Mouse (Mus musculus) heart, embryonic 15.5 days (tissue): ENCODE measurements at regions not wholly inside any gene's neighbourhood (a gene's known extent, or its start where the extent isn't known, plus 50 kb on each side); places are given as distances from the start of the nearest gene placed in this dataset.
A peak's percentile ranks its signal among the peaks of the same experiment; 100 is the strongest.

Experiments
- ATAC-seq: fragments of 200-750 bp; cut with Nextera tagmentation; replicated peaks from 2 replicates; pipeline ENCODE4 v1.8.0; 2017; ENCODE audit warnings: low read depth, moderate TSS enrichment; ENCODE audit not compliant: insufficient number of reproducible peaks, insufficient read depth, low FRiP score
- H3K27ac ChIP-seq: fragments of 300-500 bp; sonication (generic); 2 replicates; pipeline ENCODE4 v1.5.1; 2015; ENCODE audit warnings: mild to moderate bottlenecking, inconsistent platforms
- H3K27me3 ChIP-seq: fragments of 300-500 bp; sonication (generic); 2 replicates; pipeline ENCODE4 v1.6.1; 2015; ENCODE audit warnings: inconsistent platforms
- H3K36me3 ChIP-seq: fragments of 300-500 bp; sonication (generic); 2 replicates; pipeline ENCODE4 v1.6.1; 2015; ENCODE audit warnings: mild to moderate bottlenecking, inconsistent platforms
- H3K4me1 ChIP-seq: fragments of 300-500 bp; sonication (generic); replicated peaks from 2 replicates; pipeline ENCODE4 v1.6.1; 2015; ENCODE audit warnings: inconsistent platforms
- H3K4me2 ChIP-seq: fragments of 300-500 bp; sonication (generic); 2 replicates; pipeline ENCODE4 v1.6.1; 2015; ENCODE audit warnings: inconsistent platforms, mild to moderate bottlenecking, moderate library complexity
- H3K4me3 ChIP-seq: fragments of 300-500 bp; sonication (generic); 2 replicates; pipeline ENCODE4 v1.5.1; 2015; ENCODE audit warnings: mild to moderate bottlenecking, inconsistent platforms
- H3K9ac ChIP-seq: fragments of 300-500 bp; sonication (generic); 2 replicates; pipeline ENCODE4 v1.6.1; 2015; ENCODE audit warnings: mild to moderate bottlenecking, inconsistent platforms
- H3K9me3 ChIP-seq: fragments of 300-500 bp; sonication (generic); replicated peaks from 2 replicates; pipeline ENCODE4 v1.6.1; 2016; ENCODE audit warnings: inconsistent platforms
- WGBS: fragments of 180-500 bp; shearing (Covaris S2); methylation state at CpG from one replicate; pipeline ENCODE4 v1.1.7; 2015; ENCODE audit warnings: mixed read lengths; 5-methylcytosine and 5-hydroxymethylcytosine counted together

DNA sequence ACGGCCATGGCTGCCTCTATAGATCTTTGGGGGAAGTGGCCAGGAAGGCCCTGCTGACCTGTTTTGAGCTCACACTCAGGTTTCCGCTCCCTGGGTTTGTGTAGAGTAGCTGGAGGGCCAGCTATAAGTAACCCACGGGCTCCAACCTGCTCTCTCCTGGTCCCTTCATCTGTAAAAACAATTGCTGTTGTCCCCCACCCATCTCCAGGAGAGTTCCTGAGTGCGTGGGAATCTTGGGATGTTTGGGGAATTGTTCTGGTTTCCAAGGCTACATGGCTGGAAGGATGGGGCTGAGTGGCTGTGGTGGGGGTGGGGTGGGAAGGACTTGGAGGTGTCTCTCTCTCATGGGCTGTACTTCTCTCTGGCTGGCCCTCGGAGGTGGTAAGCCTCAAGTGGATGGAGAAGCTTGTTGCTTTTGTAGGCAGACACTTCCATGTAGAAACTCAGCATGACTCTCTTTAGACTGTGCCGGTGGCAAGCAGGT is 86.0 kb downstream of the Ackr3 start:
- no peak overlapping the region for H3K4me2 ChIP-seq
- H3K27ac ChIP-seq, result peak overlapping the region; percentile 18; the same call in 1 of the 2 replicates
- no peaks in the 10 kb centered on the region for H3K9me3 ChIP-seq
- WGBS, result 28% methylated on average over 6 of the region's 6 CpGs
- H3K27me3 ChIP-seq, result 0 out of 2 replicates have a peak, but pooled peaks cover 4% of the 10 kb centered on the region
- H3K9ac ChIP-seq, result no peak overlapping the region
- no peak overlapping the region for H3K4me3 ChIP-seq
- ATAC-seq, result peak; percentile 44
- no peaks in the 10 kb centered on the region for H3K36me3 ChIP-seq
- H3K4me1 ChIP-seq, result peaks cover 19% of the 10 kb centered on the region

DNA sequence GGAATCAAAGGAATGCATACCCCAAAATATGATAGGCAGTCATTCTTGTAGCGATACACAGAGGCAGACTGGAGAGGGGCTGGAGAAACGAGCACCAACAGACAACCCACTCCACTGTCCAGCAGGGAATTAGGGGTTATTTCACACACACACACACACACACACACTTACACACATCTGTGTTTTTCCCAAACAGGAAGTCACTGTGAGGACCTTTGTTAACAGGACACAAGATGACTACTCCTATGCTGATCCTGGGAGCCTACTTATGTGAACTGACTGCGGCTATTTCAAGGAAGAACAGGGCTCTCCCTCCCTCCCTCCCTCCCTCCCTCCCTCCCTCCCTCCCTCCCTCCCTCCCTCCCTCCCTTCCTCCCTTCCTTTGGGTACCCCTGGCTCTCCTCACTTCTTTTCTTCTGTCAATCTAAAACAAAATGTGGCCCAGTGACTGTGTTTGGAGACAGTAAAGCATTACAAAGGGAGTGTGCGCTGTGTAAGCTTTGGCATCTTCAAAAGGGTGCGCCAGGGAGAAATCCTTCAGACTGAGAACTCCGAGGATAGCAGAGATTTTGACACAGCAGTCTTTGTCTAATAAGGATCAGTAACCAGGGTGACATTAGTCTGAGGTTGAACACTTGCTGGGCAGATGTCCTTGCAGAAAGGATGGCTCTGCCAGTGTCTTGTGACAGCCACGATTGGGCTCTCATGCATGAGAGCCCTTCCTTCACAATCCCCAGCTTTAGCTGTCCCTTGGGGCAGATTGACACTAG is 86.8 kb downstream of the Ackr3 start:
- no peak overlapping the region for H3K4me2 ChIP-seq
- no peak for ATAC-seq
- WGBS, result 64% methylated on average over 7 of the region's 7 CpGs
- no peaks in the 10 kb centered on the region for H3K36me3 ChIP-seq
- no peak overlapping the region for H3K9ac ChIP-seq
- peaks cover 7% of the 10 kb centered on the region; the same call in 1 of the 2 replicates for H3K27me3 ChIP-seq
- peak overlapping the region; percentile 18; the same call in 1 of the 2 replicates for H3K27ac ChIP-seq
- H3K9me3 ChIP-seq, result no peaks in the 10 kb centered on the region
- peaks cover 14% of the 10 kb centered on the region for H3K4me1 ChIP-seq
- no peak overlapping the region for H3K4me3 ChIP-seq

DNA sequence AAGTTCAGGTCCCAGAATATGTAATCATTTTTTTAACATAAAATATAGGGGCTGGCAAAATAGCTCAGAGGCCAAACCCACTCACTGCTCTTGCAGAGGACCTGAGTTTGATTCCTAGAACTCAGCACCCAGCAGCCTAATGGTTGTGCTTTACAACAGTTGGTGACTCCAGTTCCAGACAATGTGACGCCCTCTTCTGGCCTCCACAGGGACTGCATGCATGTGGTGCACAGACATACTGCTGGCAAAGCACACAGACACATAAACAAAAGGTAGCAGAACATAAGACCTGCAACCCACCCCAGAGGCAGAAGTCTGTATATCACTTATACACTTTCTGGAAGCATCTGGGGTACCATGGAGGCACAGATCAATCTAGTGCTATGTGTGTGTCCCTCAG is 87.5 kb downstream of the Ackr3 start:
- Histone ChIP-seq H3K4me1 (peaks cover 13% of the 10 kb centered on the region), H3K36me3 (no peaks in the 10 kb centered on the region), H3K4me3 (no peak overlapping the region), H3K9me3 (no peaks in the 10 kb centered on the region), H3K27ac (no peak overlapping the region), H3K27me3 (peaks cover 7% of the 10 kb centered on the region; the same call in 1 of the 2 replicates), H3K9ac (no peak overlapping the region), H3K4me2 (no peak overlapping the region)
- 88% methylated on average over 1 of the region's 1 CpGs for WGBS
- ATAC-seq, result no peak

DNA sequence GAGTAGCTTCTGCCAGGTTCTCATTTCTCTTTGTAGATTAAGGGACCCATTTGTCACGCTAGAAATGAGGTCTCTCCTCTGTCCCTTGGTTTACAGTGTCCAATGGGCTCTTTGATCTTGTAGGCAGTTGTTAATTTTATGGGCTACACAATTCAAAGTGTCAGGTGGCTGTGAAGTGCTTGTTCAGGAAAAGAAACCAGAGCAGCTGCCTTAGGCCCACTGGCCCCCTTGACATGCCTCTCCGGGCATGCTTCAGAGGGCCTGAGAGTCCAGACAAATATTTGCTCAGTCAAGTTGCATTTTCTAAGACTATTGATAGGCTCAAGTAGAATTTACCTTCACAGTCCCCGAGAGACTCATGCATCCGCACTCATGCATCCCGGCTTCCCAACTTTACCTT is 94.0 kb downstream of the Ackr3 start:
- no peak overlapping the region for H3K4me3 ChIP-seq
- no peak overlapping the region for H3K27ac ChIP-seq
- H3K36me3 ChIP-seq, result no peaks in the 10 kb centered on the region
- ATAC-seq, result no peak
- WGBS, result 63% methylated on average over 5 of the region's 5 CpGs
- H3K4me2 ChIP-seq, result no peak overlapping the region
- H3K27me3 ChIP-seq, result peaks cover 3% of the 10 kb centered on the region; the same call in 1 of the 2 replicates
- no peaks in the 10 kb centered on the region for H3K9me3 ChIP-seq
- H3K9ac ChIP-seq, result no peak overlapping the region
- no peaks in the 10 kb centered on the region for H3K4me1 ChIP-seq

DNA sequence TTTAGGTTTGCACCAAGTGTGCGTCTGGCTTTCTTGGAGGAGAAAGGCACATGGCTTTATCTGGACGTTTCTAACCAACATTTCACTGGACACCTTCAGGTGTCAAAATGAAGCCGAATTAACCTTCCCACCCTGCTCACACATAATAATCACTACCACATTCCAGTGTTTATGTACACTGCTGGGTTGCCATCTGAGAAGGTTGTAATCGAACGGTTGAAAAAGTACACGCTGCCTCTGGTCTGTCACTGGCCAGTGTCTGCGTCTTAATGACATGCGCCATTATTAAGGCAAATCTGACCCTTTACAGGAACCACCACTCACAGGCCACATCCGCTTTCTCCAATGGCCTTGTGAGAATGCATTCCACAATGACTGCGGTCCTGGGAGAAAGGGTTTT is 96.4 kb downstream of the Ackr3 start:
- no peaks in the 10 kb centered on the region for H3K4me1 ChIP-seq
- no peak overlapping the region for H3K27ac ChIP-seq
- no peak overlapping the region for H3K4me2 ChIP-seq
- no peak overlapping the region for H3K4me3 ChIP-seq
- no peak for ATAC-seq
- no peaks in the 10 kb centered on the region for H3K36me3 ChIP-seq
- 57% methylated on average over 10 of the region's 10 CpGs for WGBS
- H3K27me3 ChIP-seq, result no peaks in the 10 kb centered on the region; the same call in 1 of the 2 replicates
- no peak overlapping the region for H3K9ac ChIP-seq
- no peaks in the 10 kb centered on the region for H3K9me3 ChIP-seq

DNA sequence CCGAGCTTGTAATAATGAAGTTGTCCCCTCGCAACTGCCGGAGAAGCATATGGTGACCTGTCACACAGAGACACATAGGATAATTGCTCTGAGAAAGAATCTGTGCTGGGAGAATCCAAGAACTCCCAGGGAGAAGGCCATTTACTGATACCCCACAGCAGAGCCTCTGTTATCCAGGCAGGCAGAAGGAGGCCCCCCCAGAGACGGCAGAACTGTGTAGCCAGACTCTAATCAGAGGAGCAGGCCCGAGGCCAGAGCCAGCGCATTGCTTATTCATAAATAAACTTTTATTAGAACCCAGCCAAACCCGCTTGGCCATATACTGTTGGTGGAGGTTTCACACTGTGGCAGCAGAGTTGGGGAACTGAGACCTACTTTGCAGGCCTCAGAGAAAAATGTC is 100.6 kb downstream of the Ackr3 start:
- Histone ChIP-seq H3K27ac (no peak overlapping the region), H3K27me3 (no peaks in the 10 kb centered on the region; the same call in 1 of the 2 replicates), H3K9me3 (no peaks in the 10 kb centered on the region), H3K4me2 (no peak overlapping the region), H3K9ac (no peak overlapping the region), H3K36me3 (no peaks in the 10 kb centered on the region), H3K4me1 (no peaks in the 10 kb centered on the region), H3K4me3 (no peak overlapping the region)
- WGBS, result 62% methylated on average over 7 of the region's 7 CpGs
- no peak for ATAC-seq

DNA sequence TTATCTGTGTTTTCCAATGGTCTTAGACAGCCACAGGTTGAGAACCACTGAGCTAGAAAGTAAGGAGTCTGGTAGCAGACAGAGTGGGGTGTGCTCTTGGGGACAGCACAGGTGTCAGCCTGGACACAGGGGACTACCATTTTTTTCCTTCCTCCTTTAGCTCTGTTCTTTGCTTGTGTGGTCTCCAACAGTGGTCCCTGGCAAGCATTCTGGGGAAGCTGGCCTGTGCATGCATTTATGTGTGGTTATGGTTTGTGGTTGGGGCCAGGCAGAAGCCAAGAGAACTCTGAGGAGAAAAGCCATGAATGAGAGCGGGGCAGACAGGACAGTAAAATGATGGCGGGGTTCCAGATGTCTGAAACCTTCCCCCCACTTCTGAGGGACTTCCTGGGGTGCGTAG is 107.2 kb downstream of the Ackr3 start:
- Histone ChIP-seq H3K9ac (no peak overlapping the region), H3K9me3 (no peaks in the 10 kb centered on the region), H3K27me3 (no peaks in the 10 kb centered on the region), H3K4me3 (no peak overlapping the region), H3K4me2 (no peak overlapping the region), H3K36me3 (no peaks in the 10 kb centered on the region), H3K27ac (no peak overlapping the region), H3K4me1 (no peaks in the 10 kb centered on the region)
- ATAC-seq, result no peak
- 69% methylated on average over 3 of the region's 3 CpGs for WGBS

DNA sequence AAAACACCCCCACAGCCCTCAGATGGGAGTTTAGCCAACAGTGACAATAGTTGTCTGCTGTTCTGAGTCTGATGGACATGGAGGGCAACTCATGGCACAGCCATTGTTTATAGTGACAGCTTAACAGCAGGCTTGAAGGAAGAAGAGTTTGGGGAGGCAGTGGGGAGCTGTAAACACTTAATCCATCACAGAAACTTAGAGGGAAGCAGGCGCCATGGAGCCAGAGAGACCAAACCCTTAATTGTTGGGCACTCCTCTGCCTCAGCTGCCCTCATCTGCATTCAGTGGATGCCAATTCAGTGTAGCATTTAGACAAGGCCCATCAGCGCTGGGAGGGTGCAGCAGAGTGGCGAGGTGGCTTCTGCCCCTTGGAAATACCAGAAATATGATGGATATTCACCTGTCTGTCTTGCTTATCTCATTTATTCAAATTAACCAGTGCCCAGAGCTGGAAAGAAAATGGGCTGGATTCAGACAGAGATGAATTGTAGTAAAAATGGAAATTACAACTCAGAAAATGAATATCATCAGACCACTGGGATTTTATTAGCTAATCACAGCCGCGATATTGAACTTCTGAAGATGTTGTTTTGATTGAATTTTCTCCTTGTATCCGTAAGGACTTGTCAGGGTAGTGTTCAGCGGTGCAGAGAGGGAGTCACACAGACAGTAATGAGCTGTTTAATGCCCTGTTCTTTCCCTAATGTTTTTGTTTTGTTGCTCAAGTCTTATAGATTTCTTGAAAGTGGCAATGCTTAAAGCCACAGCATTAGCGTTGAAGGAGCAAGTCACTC is 108.1 kb downstream of the Ackr3 start:
- no peaks in the 10 kb centered on the region for H3K9me3 ChIP-seq
- no peak overlapping the region for H3K4me2 ChIP-seq
- no peak overlapping the region for H3K27ac ChIP-seq
- 77% methylated on average over 8 of the region's 8 CpGs for WGBS
- no peaks in the 10 kb centered on the region for H3K27me3 ChIP-seq
- no peaks in the 10 kb centered on the region for H3K4me1 ChIP-seq
- H3K4me3 ChIP-seq, result no peak overlapping the region
- no peak for ATAC-seq
- no peaks in the 10 kb centered on the region for H3K36me3 ChIP-seq
- no peak overlapping the region for H3K9ac ChIP-seq

DNA sequence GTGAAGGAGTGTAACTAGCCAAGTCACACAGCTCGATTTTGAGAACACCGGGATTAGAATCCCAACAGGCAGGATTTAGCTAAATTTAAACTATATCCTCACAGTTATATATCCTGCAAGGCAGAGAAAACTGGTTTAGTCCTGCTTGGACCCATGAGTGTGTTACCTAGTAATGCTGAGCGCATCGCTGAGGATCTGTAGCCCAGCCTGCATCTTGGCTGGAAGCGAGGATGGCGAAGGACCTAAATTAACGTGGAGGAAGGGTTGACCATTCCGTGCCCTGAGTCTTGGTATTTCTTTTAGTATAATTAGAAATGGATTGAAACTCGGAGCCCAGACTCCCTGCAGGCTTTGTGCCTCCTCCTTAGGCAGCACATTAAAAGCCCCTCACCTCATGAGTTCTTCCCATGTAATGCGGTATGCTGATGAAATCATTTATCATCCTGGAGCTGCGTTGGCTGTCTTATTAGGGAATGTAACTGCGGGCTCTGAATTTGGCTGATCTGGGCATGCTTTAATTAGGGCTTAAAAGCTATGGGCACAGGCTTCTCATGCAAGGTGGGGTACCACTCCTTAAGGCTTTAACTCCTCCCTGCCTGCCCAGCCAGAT is 110.1 kb downstream of the Ackr3 start:
- Histone ChIP-seq H3K4me3 (no peak overlapping the region), H3K4me1 (no peaks in the 10 kb centered on the region), H3K4me2 (no peak overlapping the region), H3K9ac (no peak overlapping the region), H3K27ac (no peak overlapping the region), H3K27me3 (no peaks in the 10 kb centered on the region), H3K36me3 (no peaks in the 10 kb centered on the region), H3K9me3 (no peaks in the 10 kb centered on the region)
- 86% methylated on average over 12 of the region's 12 CpGs for WGBS
- no peak for ATAC-seq

DNA sequence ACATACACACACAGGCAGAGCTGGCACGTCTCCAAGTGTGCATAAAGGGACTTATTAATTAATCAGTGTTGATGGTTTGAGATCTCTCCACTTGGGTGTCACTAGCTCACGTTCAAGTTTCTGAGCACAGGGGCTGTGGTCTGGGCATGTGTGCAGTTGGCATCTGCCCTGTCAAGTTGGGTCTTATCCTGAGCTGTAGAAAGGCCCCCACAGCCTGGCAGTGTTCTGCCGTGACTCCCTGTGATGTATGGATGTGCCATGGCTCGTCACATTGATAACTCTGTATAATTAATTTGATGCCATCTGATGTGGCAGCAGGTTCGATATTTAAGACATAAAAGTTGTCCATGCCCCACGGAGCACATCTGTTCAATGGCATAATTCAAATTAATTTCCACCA is 114.1 kb downstream of the Ackr3 start:
- Histone ChIP-seq H3K27me3 (peaks cover 3% of the 10 kb centered on the region; the same call in 1 of the 2 replicates), H3K9me3 (no peaks in the 10 kb centered on the region)

DNA sequence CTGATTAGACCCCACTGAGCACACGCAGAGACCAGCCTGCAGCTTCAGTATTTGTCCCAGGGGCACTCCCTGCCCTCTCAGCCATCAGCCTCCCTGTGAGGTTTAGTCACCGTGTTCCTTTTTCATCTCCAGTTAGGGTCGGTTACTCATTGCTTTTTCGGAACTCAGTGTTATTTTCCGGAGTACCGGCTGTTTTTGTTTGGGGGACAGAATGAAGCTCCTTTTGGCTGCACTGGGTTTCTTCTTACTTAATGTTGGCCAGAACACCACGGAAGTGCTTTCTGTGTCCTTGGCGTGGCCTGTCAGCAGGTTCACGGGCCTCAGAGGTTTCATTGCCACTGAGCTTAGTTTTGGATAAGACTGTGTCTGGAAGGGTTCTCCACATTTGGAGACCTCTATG is 114.7 kb downstream of the Ackr3 start:
- Histone ChIP-seq H3K36me3 (no peaks in the 10 kb centered on the region), H3K4me1 (no peaks in the 10 kb centered on the region), H3K27ac (no peak overlapping the region), H3K9ac (no peak overlapping the region), H3K27me3 (peaks cover 3% of the 10 kb centered on the region; the same call in 1 of the 2 replicates), H3K9me3 (no peaks in the 10 kb centered on the region), H3K4me2 (no peak overlapping the region), H3K4me3 (no peak overlapping the region)
- 75% methylated on average over 9 of the region's 9 CpGs for WGBS
- ATAC-seq, result no peak

More for the DNA sequence above, 114.1 kb downstream of the Ackr3 start:
- Histone ChIP-seq H3K36me3 (no peaks in the 10 kb centered on the region), H3K27ac (no peak overlapping the region), H3K4me2 (no peak overlapping the region), H3K4me3 (no peak overlapping the region), H3K9ac (no peak overlapping the region), H3K4me1 (no peaks in the 10 kb centered on the region)
- ATAC-seq, result no peak
- WGBS, result 77% methylated on average over 6 of the region's 6 CpGs
